Mouse (Mus musculus): ENCODE results near the gene Arhgdib.

DNA sequence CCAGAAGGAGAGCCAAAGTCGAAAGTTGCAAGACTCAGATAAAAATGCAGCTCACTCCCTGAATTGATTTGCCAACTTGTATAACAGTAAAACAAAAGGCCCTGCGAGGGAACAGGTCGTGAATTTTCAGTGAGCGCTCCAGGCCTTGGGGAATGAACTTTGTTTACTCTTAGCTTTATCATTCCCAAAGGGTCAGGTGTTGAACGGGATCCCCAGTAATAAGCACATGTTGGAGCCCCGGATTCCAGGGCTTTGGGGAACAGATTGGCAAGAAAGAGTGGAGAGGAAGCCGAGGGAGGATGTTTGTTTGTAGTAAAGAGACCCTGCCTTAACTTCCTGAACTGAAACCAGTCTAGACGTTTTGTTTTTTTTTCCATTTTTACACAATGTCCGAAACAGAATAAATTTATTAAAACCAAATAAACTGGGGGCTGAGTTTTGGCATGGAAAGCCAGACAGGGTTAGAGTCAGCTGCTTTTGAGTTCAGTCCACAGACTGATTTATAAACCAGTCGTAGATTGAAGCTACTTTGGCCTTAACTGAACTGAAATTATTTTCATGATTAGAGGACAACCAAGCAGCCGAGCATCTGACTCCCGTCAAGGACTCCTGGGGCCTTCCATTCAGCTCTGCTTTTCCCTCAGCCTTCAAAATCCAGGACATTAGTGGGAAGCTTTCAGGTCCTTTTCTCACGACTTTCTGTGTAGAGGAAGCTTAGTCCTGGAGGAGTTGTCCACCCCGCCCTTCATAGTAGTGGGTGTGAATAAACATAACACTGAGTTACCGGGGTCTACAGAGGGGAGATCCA is 47.0 kb downstream of the Arhgdib start:
- no peak for TF ChIP-seq CTCF (IDR thresholded peaks at IDR 0.05; ENCODE audit: insufficient read depth, low read depth, low read length)
- no peak for TF ChIP-seq POLR2A (IDR thresholded peaks at IDR 0.05; ENCODE audit: insufficient read depth, low read depth, low read length)

Measured in olfactory bulb, adult 2 months (tissue).